Mouse (Mus musculus) adrenal gland, postnatal 25 days (tissue): ENCODE results near the gene Wdr11. TPM values are rescaled to one million over a fixed set of nuclear protein-coding genes. Genes with fewer than 3 reads are reported as not detected.

ENCODE experiments used
- DNase-seq: peaks from one replicate; pipeline ENCODE4 v3.0.0; 2021; ENCODE audit warnings: mixed read lengths
- total RNA-seq: library from RNA; stranded (reverse); gene quantifications from 2 replicates; pipeline ENCODE4 v1.2.3, GENCODE M21; 2021

Wdr11 gene
- total RNA-seq, 1 experiment from 2014 or later: 62.4 TPM

GRCm38 (mm10) chr7:129653791-129654271 is 62.2 kb downstream of the Wdr11 start:
- DNase-seq: peak; percentile 85

- no peak for DNase-seq
Observed at GRCm38 (mm10) chr7:129654923-129655322, 63.3 kb downstream of the Wdr11 start.

- DNase-seq: no peak
Observed at GRCm38 (mm10) chr7:129655604-129656226, 64.1 kb downstream of the Wdr11 start.

GRCm38 (mm10) chr7:129657867-129658266 is 66.2 kb downstream of the Wdr11 start:
- no peak for DNase-seq

GRCm38 (mm10) chr7:129659755-129660154 is 68.1 kb downstream of the Wdr11 start:
- DNase-seq: no peak

- DNase-seq: no peak
Observed at GRCm38 (mm10) chr7:129660546-129660945, 68.9 kb downstream of the Wdr11 start.

- no peak for DNase-seq
Observed at GRCm38 (mm10) chr7:129662051-129662789, 70.6 kb downstream of the Wdr11 start.

GRCm38 (mm10) chr7:129663781-129664505 is 72.3 kb downstream of the Wdr11 start:
- DNase-seq: peak; percentile 32

GRCm38 (mm10) chr7:129665411-129665810 is 73.7 kb downstream of the Wdr11 start:
- no peak for DNase-seq

- peak; percentile 77 for DNase-seq
Observed at GRCm38 (mm10) chr7:129665921-129666320, 74.3 kb downstream of the Wdr11 start.

GRCm38 (mm10) chr7:129666526-129666925 is 74.9 kb downstream of the Wdr11 start:
- DNase-seq: peak; percentile 43

GRCm38 (mm10) chr7:129670280-129670679 is 78.6 kb downstream of the Wdr11 start:
- DNase-seq: no peak

GRCm38 (mm10) chr7:129671675-129672651 is 80.3 kb downstream of the Wdr11 start:
- DNase-seq: no peak

GRCm38 (mm10) chr7:129673776-129674175 is 82.1 kb downstream of the Wdr11 start:
- no peak for DNase-seq

GRCm38 (mm10) chr7:129674558-129674957 is 82.9 kb downstream of the Wdr11 start:
- no peak for DNase-seq

- no peak for DNase-seq
Observed at GRCm38 (mm10) chr7:129675852-129676251, 84.2 kb downstream of the Wdr11 start.

GRCm38 (mm10) chr7:129677141-129677540 is 85.5 kb downstream of the Wdr11 start:
- no peak for DNase-seq

- peak; percentile 31 for DNase-seq
Observed at GRCm38 (mm10) chr7:129678431-129678830, 86.8 kb downstream of the Wdr11 start.

- no peak for DNase-seq
Observed at GRCm38 (mm10) chr7:129678972-129679371, 87.3 kb downstream of the Wdr11 start.

GRCm38 (mm10) chr7:129680534-129681210 is 89.0 kb downstream of the Wdr11 start:
- DNase-seq: peak; percentile 63

GRCm38 (mm10) chr7:129682525-129682924 is 90.9 kb downstream of the Wdr11 start:
- DNase-seq: no peak
